Mouse (Mus musculus): ENCODE measurements at regions not wholly inside any gene's neighbourhood (a gene's known extent, or its start where the extent isn't known, plus 50 kb on each side); places are given as distances from the start of the nearest gene placed in this dataset.

DNA sequence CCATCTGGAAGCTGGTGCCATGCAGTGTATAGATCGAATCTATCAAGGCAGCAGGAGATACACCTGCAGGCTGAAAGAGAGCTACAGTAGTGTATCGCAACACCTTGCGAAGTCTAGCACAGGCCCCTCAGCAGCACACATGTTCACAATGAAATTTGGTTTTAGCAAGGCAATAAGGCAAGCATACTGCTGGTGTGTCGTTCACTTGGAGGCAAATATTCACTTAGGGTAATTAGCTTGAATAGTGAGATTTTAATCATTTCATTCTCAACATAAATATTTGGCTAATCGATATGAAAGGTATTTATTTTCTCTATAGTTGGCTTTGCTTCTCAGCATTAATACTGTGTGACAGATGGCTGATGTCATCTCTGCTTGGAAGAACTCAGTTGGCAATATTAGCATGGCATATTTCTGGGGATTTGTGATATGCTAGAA, 559.9 kb downstream of the Etv1 start:
- no peak for DNase-seq (ENCODE audit: extremely low read depth, low read depth, low spot score)
- Histone ChIP-seq H3K36me3 (ENCODE audit: control insufficient read depth, insufficient read depth, low read length) (no peaks in the 10 kb centered on the region), H3K27ac (replicated peaks; ENCODE audit: insufficient read depth, low read depth, low read length) (no peak overlapping the region), H3K79me2 (ENCODE audit: control insufficient read depth, insufficient read depth, low read length) (no peaks in the 10 kb centered on the region), H3K4me3 (ENCODE audit: insufficient read depth, low read depth, low read length) (no peak overlapping the region), H3K4me1 (ENCODE audit: control insufficient read depth, insufficient read depth, low read length) (no peaks in the 10 kb centered on the region), H3K9ac (ENCODE audit: low read depth, low read length) (no peak overlapping the region), H3K27me3 (ENCODE audit: control insufficient read depth, insufficient read depth, low read length) (no peaks in the 10 kb centered on the region)
- TF ChIP-seq POLR2A (IDR thresholded peaks at IDR 0.05; ENCODE audit: extremely low read depth, insufficient read depth, low read length) = no peak
- TF ChIP-seq CTCF (IDR thresholded peaks at IDR 0.05; ENCODE audit: low read depth, low read length) = no peak
- 83% methylated on average over 5 of the region's 5 CpGs for WGBS

GRCm38 (mm10) chr12:39341751-39342271, 562.6 kb downstream of the Etv1 start:
- H3K36me3 ChIP-seq (ENCODE audit: control insufficient read depth, insufficient read depth, low read length) = no peaks in the 10 kb centered on the region
- no peak overlapping the region for H3K9ac ChIP-seq (ENCODE audit: low read depth, low read length)
- no peaks in the 10 kb centered on the region for H3K27me3 ChIP-seq (ENCODE audit: control insufficient read depth, insufficient read depth, low read length)
- H3K27ac ChIP-seq (replicated peaks; ENCODE audit: insufficient read depth, low read depth, low read length) = no peak overlapping the region
- no peak overlapping the region for H3K4me3 ChIP-seq (ENCODE audit: insufficient read depth, low read depth, low read length)
- TF ChIP-seq CTCF (IDR thresholded peaks at IDR 0.05; ENCODE audit: low read depth, low read length) (no peak), POLR2A (IDR thresholded peaks at IDR 0.05; ENCODE audit: extremely low read depth, insufficient read depth, low read length) (no peak)
- 89% methylated on average over 5 of the region's 5 CpGs for WGBS
- H3K79me2 ChIP-seq (ENCODE audit: control insufficient read depth, insufficient read depth, low read length) = no peaks in the 10 kb centered on the region
- DNase-seq (ENCODE audit: extremely low read depth, low read depth, low spot score) = no peak
- no peaks in the 10 kb centered on the region for H3K4me1 ChIP-seq (ENCODE audit: control insufficient read depth, insufficient read depth, low read length)

GRCm38 (mm10) chr12:39342327-39342726, 563.1 kb downstream of the Etv1 start:
- no peaks in the 10 kb centered on the region for H3K27me3 ChIP-seq (ENCODE audit: control insufficient read depth, insufficient read depth, low read length)
- H3K36me3 ChIP-seq (ENCODE audit: control insufficient read depth, insufficient read depth, low read length) = no peaks in the 10 kb centered on the region
- TF ChIP-seq CTCF (IDR thresholded peaks at IDR 0.05; ENCODE audit: low read depth, low read length) (no peak), POLR2A (IDR thresholded peaks at IDR 0.05; ENCODE audit: extremely low read depth, insufficient read depth, low read length) (no peak)
- no peak for DNase-seq (ENCODE audit: extremely low read depth, low read depth, low spot score)
- no peak overlapping the region for H3K4me3 ChIP-seq (ENCODE audit: insufficient read depth, low read depth, low read length)
- no peaks in the 10 kb centered on the region for H3K4me1 ChIP-seq (ENCODE audit: control insufficient read depth, insufficient read depth, low read length)
- no peak overlapping the region for H3K27ac ChIP-seq (replicated peaks; ENCODE audit: insufficient read depth, low read depth, low read length)
- WGBS = 86% methylated on average over 9 of the region's 9 CpGs
- no peaks in the 10 kb centered on the region for H3K79me2 ChIP-seq (ENCODE audit: control insufficient read depth, insufficient read depth, low read length)
- H3K9ac ChIP-seq (ENCODE audit: low read depth, low read length) = no peak overlapping the region

GRCm38 (mm10) chr12:39371480-39372245, 592.5 kb downstream of the Etv1 start:
- no peak for DNase-seq (ENCODE audit: extremely low read depth, low read depth, low spot score)
- Histone ChIP-seq H3K36me3 (ENCODE audit: control insufficient read depth, insufficient read depth, low read length) (no peaks in the 10 kb centered on the region), H3K27ac (replicated peaks; ENCODE audit: insufficient read depth, low read depth, low read length) (no peak overlapping the region), H3K79me2 (ENCODE audit: control insufficient read depth, insufficient read depth, low read length) (no peaks in the 10 kb centered on the region), H3K9ac (ENCODE audit: low read depth, low read length) (no peak overlapping the region), H3K4me3 (ENCODE audit: insufficient read depth, low read depth, low read length) (no peak overlapping the region), H3K27me3 (ENCODE audit: control insufficient read depth, insufficient read depth, low read length) (no peaks in the 10 kb centered on the region), H3K4me1 (ENCODE audit: control insufficient read depth, insufficient read depth, low read length) (peaks cover 5% of the 10 kb centered on the region; the same call in 1 of the 2 replicates)
- TF ChIP-seq CTCF (IDR thresholded peaks at IDR 0.05; ENCODE audit: low read depth, low read length) (no peak), POLR2A (IDR thresholded peaks at IDR 0.05; ENCODE audit: extremely low read depth, insufficient read depth, low read length) (no peak)

DNA sequence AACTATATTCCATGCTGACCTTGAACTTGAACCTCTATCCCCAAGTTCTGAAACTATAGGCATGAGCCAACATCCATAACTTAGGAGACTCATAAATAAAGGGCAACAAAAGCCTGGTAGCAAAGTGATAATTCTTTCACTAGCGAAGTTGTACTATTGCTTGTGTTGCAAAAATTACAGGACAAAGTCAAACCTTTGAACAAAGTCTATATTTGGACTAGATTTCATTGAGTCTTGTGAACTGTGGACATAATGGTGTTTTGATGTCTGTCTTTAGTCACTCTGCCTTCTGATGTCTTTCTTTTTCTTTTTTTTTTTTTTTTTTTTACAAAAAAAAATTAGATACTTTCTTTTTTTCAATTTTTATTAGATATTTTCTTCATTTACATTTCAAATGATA, 594.5 kb downstream of the Etv1 start:
- no peaks in the 10 kb centered on the region for H3K79me2 ChIP-seq (ENCODE audit: control insufficient read depth, insufficient read depth, low read length)
- H3K4me1 ChIP-seq (ENCODE audit: control insufficient read depth, insufficient read depth, low read length) = peaks cover 5% of the 10 kb centered on the region; the same call in 1 of the 2 replicates
- H3K27ac ChIP-seq (replicated peaks; ENCODE audit: insufficient read depth, low read depth, low read length) = no peak overlapping the region
- DNase-seq (ENCODE audit: extremely low read depth, low read depth, low spot score) = peak; percentile 91
- WGBS = 22% methylated on average over 1 of the region's 1 CpGs
- no peak overlapping the region for H3K9ac ChIP-seq (ENCODE audit: low read depth, low read length)
- no peak for TF ChIP-seq CTCF (IDR thresholded peaks at IDR 0.05; ENCODE audit: low read depth, low read length)
- no peak for TF ChIP-seq POLR2A (IDR thresholded peaks at IDR 0.05; ENCODE audit: extremely low read depth, insufficient read depth, low read length)
- H3K4me3 ChIP-seq (ENCODE audit: insufficient read depth, low read depth, low read length) = no peak overlapping the region
- H3K36me3 ChIP-seq (ENCODE audit: control insufficient read depth, insufficient read depth, low read length) = no peaks in the 10 kb centered on the region
- H3K27me3 ChIP-seq (ENCODE audit: control insufficient read depth, insufficient read depth, low read length) = no peaks in the 10 kb centered on the region
